Mouse (Mus musculus): ENCODE measurements around the gene Mfap2. TPM values are rescaled to one million over a fixed set of nuclear protein-coding genes. Genes with fewer than 3 reads are reported as not detected.

Gene Mfap2
- not detected in 3 replicates for total RNA-seq (2017)

DNA sequence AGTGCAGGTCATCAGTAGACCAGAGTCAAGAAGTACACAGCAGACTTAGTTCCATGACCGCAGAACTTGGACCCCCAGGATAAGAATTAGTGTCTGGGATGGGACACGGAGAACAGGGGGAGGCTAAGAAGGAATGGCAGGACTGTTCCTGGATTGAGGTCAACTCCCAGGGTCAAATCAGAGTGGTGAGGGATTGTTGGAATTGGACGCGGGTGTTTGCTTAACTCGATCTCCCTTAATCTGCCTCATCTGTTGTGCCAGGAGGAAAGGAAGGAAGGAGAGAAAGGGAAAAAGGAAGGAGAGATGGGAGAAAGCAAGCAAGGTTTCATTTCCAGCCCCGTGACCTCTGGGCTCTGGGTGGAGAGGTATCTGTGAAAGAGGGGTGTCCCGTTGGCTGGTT is at the start of gene Mfap2:
Gene Mfap2, plus strand, starts transcription at position 301 of the 400 bp plus-strand sequence.
- no peak for ATAC-seq (replicated peaks; ENCODE audit: insufficient number of reproducible peaks, low FRiP score, low TSS enrichment, poor library complexity, severe bottlenecking)

DNA sequence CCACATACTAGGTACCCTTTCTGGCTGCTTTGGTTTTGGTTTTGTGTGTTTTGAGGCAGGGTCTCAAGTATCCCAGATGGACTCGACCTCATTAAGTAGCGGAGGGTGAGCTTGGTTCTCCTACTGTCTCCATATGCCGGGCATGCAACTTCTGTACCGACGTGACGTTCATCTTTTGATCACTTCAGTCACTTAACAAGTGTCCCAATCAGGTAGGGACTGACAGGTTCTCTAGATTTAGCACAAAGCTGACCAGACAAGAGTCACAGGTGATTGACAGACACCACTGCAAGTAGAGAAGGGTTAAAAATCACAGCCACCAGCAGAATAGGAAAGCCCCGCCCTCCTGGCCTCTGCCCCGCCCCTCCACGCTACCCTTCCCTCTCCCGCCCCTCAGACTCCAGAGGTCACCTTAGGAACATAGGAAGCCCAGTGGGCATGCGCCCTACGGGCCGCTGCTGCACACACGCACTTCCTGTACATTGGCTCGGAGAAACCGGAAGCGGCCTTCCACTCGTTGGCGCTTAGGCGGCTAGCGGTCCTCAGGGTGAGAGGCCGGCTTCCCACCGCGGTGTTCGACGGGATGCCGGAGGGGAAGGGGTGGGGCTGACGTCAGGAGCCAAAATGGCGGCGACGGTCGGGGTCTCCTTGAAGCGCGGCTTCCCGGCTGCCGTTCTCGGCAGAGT is 49.3 kb upstream of the Mfap2 start, which contains the start of gene Sdhb:
Gene Sdhb, plus strand, starts transcription at position 423 of the 686 bp plus-strand sequence.
- peak; percentile 87 for ATAC-seq (replicated peaks; ENCODE audit: insufficient number of reproducible peaks, low FRiP score, low TSS enrichment, poor library complexity, severe bottlenecking)

DNA sequence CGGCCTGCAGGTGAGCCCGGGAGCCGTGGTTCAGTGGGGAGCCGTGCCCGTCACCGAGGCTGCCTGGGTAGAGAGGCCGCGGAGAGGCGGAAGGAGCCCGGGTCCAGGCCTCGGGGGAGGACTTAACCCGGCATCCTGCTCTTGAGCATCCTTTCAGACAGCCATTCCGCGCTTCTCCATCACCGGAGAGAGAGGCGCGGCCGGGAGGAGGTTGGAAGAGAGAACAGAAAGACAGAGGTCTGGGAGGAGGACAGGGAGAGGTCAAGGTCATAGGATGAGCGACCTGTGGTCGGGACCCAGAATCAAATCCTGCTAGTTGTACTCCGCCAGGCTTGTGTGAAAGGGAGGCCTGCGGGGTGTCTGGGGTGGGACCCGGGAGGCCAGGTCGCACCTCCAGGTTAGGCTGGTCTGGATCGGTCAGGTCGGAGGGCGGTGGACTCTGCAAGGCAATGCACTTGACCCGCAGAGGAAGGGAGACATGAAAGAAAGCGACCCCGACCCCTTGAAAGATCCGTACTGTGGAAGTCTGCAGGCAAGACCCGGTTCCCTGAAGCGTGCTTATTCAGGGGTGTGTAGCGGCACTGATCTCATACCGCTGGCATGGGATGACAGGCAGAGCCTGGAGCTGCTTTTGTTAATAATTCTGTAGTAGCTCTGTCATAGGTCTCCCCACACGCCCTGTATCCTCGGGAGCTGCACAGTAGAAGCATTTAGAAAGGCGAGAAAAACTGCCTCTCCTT is 48.6 kb upstream of the Mfap2 start:
- 0 out of 2 replicates have a peak, but pooled peaks have one; percentile 3 for ATAC-seq (replicated peaks; ENCODE audit: insufficient number of reproducible peaks, low FRiP score, low TSS enrichment, poor library complexity, severe bottlenecking)

DNA sequence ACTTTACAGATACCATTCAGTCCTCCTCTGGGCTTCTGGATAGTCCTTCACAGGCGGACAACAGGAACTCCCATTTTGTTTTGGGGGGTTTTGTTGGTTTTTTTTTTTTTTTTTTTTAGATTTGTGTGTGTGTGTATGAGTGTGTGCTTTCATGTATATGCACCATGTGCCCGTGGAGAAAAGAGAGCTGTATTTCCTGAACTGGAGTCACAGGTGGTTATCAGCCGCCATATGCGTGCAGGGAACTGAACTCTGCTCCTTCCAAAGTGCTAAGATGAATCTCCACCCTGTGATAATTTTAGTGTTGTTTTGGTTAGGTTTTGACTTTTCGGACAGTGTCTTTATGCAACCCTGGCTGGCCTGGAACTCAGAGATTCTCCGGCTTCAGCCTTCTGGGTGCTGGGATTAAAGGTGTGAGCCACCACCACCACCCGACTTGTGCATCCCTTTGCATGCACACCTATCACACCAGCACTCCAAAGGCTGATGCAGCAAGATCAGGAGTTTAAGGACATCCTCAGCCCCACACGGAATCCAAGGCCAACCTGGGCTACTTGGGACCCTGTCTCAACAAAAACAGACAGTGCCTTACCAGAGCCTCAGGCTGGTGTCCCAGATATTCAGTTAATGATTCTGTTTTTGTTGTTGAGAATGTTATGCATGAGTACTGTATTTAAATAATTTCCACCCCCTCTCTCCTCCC is 47.9 kb upstream of the Mfap2 start:
- ATAC-seq (replicated peaks; ENCODE audit: insufficient number of reproducible peaks, low FRiP score, low TSS enrichment, poor library complexity, severe bottlenecking), result no peak

DNA sequence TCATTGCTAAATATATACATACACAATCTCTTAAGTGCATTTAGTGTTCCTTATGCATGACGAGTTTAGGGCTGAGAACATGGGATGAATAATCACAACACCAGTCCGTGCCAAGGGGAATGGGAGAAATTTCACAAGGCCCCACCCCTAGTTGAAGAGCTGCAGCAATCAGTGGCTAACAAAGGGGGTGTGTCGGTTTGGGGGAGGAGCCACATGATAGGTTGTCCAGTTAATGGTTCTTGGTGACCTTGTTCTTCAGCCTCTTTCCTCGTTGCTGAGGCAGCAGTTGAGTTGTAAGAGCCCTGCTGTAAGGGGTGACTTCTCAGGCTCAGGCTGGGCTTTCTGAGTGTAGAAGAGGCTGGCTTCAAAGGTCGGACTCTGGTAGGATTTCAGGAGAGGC is 47.3 kb upstream of the Mfap2 start:
- no peak for ATAC-seq (replicated peaks; ENCODE audit: insufficient number of reproducible peaks, low FRiP score, low TSS enrichment, poor library complexity, severe bottlenecking)

DNA sequence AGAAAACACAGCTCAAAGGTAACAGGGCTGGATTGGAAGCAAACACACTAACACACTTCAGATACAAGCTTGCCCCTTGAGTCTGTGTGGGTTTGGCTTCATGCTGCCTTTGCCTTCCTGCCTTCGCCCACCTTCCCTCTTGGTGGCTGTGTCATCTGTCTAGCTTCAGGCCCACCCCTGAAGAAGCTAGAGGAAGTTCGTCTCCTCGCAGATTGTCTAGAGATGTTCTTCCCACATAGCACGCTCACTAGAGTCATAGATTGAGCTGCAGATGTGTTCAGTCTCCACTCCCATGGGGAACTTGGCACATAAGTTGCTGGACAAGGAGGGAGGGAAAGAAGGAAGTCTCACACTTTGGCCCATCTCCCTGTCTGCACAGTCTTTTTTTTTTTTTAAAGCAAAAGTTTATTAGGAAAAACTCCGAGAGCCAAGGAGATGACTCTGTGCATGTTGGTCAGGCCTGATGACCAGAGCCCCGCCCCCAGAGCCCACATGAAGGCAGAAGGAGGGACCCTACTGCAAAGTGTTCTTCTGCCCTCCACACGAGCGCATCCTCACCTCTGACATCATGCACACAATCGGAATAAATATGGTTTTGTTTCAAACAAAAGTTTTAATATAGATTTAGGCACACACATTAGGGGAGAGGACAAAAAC is 46.1 kb upstream of the Mfap2 start:
- ATAC-seq (replicated peaks; ENCODE audit: insufficient number of reproducible peaks, low FRiP score, low TSS enrichment, poor library complexity, severe bottlenecking), result no peak

DNA sequence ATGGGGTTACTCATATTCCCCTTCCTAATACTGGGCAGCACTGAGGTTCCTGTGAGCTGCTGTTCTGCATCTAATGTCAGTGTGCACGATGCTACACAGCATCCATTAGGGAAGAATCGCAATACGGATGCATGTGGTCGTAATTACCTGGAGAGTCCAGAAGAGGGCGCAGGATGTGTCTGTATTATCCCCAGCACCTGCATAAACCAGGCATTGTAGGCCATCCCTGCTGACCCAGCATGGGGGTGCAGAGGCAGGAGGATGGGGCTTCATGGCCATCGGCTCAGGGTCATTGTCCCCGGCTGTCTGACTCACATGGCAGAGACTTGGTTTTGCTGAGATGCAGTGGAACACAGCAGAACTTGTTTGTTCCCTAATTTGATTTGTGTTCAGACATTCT is 45.6 kb upstream of the Mfap2 start:
- ATAC-seq (replicated peaks; ENCODE audit: insufficient number of reproducible peaks, low FRiP score, low TSS enrichment, poor library complexity, severe bottlenecking), result peak; percentile 31; the same call in 1 of the 2 replicates

GRCm38 (mm10) chr4:140967386-140968159 is 42.6 kb upstream of the Mfap2 start:
- ATAC-seq (replicated peaks; ENCODE audit: insufficient number of reproducible peaks, low FRiP score, low TSS enrichment, poor library complexity, severe bottlenecking), result no peak

DNA sequence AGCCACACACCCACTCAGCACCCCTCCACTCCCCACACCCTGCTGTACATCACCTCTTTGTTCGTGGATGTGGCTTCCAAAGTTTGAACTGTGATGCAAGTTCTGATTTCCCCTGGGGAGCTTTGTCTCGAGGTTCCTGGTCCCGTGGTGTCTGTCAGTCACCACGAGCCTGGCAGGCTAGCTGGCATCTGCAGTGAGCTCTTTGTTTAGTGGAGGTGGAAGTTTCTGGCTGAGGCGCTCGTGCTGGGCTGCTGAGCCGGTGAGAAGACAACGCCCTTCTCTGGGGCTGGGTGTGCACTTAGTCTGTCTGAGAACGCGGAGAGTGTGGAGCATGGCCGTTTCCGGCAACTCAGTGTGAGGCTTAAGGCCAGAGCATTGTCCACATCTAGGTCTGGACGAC is 38.5 kb upstream of the Mfap2 start:
- ATAC-seq (replicated peaks; ENCODE audit: insufficient number of reproducible peaks, low FRiP score, low TSS enrichment, poor library complexity, severe bottlenecking), result no peak

GRCm38 (mm10) chr4:140974408-140974807 is 35.8 kb upstream of the Mfap2 start:
- no peak for ATAC-seq (replicated peaks; ENCODE audit: insufficient number of reproducible peaks, low FRiP score, low TSS enrichment, poor library complexity, severe bottlenecking)

GRCm38 (mm10) chr4:140975356-140975755 is 34.9 kb upstream of the Mfap2 start:
- ATAC-seq (replicated peaks; ENCODE audit: insufficient number of reproducible peaks, low FRiP score, low TSS enrichment, poor library complexity, severe bottlenecking), result peak; percentile 65

GRCm38 (mm10) chr4:140977278-140977677 is 32.9 kb upstream of the Mfap2 start:
- no peak for ATAC-seq (replicated peaks; ENCODE audit: insufficient number of reproducible peaks, low FRiP score, low TSS enrichment, poor library complexity, severe bottlenecking)

GRCm38 (mm10) chr4:140977886-140978692 is 32.1 kb upstream of the Mfap2 start:
- no peak for ATAC-seq (replicated peaks; ENCODE audit: insufficient number of reproducible peaks, low FRiP score, low TSS enrichment, poor library complexity, severe bottlenecking)

GRCm38 (mm10) chr4:140981605-140982004 is 28.6 kb upstream of the Mfap2 start:
- no peak for ATAC-seq (replicated peaks; ENCODE audit: insufficient number of reproducible peaks, low FRiP score, low TSS enrichment, poor library complexity, severe bottlenecking)

DNA sequence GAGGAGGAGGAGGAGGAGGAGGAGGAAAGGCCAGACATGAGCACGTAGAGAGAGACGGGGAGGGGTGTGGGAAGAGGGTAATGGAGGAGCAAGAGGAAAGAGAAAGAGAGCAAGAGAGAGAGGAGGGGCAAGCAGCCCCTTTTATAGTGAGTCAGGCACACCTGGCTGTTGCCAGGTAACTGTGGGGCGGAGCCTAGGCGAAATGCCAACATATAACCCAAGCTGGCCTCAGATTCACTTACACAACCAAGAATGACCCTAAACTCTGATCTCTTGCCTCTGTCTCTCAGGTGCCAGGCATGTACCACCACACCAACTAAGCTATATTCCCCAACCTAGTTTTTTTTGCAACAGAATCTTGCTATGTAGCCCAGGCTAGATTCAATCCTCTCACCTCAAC is 27.4 kb upstream of the Mfap2 start:
- ATAC-seq (replicated peaks; ENCODE audit: insufficient number of reproducible peaks, low FRiP score, low TSS enrichment, poor library complexity, severe bottlenecking), result no peak

GRCm38 (mm10) chr4:140983442-140983841 is 26.8 kb upstream of the Mfap2 start:
- peak; percentile 95 for ATAC-seq (replicated peaks; ENCODE audit: insufficient number of reproducible peaks, low FRiP score, low TSS enrichment, poor library complexity, severe bottlenecking)

DNA sequence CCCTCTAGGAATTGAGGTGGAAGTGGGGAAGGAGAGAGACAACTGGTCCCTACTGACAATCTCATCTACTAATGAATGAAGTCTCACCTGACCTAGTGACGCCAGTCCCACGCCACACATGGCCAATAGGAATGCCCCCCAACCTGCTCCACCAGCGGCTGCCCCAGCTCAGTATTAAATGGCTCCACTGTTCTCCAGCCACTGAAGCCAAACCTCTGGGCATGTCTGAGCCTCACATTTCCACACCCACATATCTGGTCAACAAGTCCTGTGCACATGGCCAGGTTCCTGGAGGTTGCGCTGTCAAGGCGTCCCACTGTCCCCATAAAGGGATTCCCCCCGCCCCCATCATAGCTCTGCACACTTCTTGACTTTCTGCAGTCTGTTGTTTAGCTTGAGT is 25.7 kb upstream of the Mfap2 start:
- ATAC-seq (replicated peaks; ENCODE audit: insufficient number of reproducible peaks, low FRiP score, low TSS enrichment, poor library complexity, severe bottlenecking), result no peak

Data from monocyte, adult 5-6 weeks (primary cell).